ENCODE assay signal across 8 mouse cellular contexts in genomic region chr5:108448785-108449668, GRCm38 (mm10). TPM values are rescaled to one million over a fixed set of nuclear protein-coding genes. Genes with fewer than 3 reads are reported as not detected.
A peak's percentile ranks its signal among the peaks of the same experiment; 100 is the strongest.
DNase-seq lines count a peak whose midpoint lies in the region; ATAC-seq lines count a peak whose summit lies in the region.

TSS of gene Mfsd7a (minus strand) at chr5:108448891.

- peak; percentile 71 for DNase-seq in 3134 (ENCODE audit: extremely low read depth, insufficient read length, low spot score)
- DNase-seq in adrenal gland, postnatal 14 days: peak; percentile 91
- peak; percentile 69 for DNase-seq in forebrain, embryonic 11.5 days (ENCODE audit: low spot score)
- peak; percentile 83 for DNase-seq in heart, postnatal 10 days
- DNase-seq in kidney, postnatal 4 days: peak; percentile 82 to 89
- no peak for DNase-seq in cerebellum, postnatal 4 days (ENCODE audit: low spot score in 2 of 2)

- peak within 1 kb of the TSS; percentile 27 for H3K4me3 ChIP-seq in forebrain, embryonic 11.5 days (ENCODE audit: low read depth, low read length)
- H3K4me3 ChIP-seq in stomach, embryonic 14.5 days (ENCODE audit: low read depth, low read length): peak within 1 kb of the TSS; percentile 24

- intact Hi-C loops in heart, postnatal 10 days (cut with DNase I): no loop called here

- peaks cover 2% of the 10 kb centered on the region; the same call in 1 of the 2 replicates for H3K27me3 ChIP-seq in forebrain, embryonic 11.5 days (ENCODE audit: control insufficient read depth, insufficient read depth, low read length)
- H3K27me3 ChIP-seq in stomach, embryonic 14.5 days (ENCODE audit: control insufficient read depth, insufficient read depth, low read length): no peaks in the 10 kb centered on the region

- 11% methylated on average over 24 of the region's 24 CpGs for WGBS in forebrain, embryonic 11.5 days
- 11% methylated on average over 24 of the region's 24 CpGs for WGBS in stomach, embryonic 14.5 days

- H3K4me2 ChIP-seq in forebrain, embryonic 11.5 days (ENCODE audit: low read depth, low read length, severe bottlenecking): peak within 1 kb of the TSS; percentile 58
- H3K4me2 ChIP-seq in stomach, embryonic 14.5 days (replicated peaks; ENCODE audit: low read depth, low read length): peak within 1 kb of the TSS; percentile 52

- no peaks in the 10 kb centered on the region for H3K36me3 ChIP-seq in forebrain, embryonic 11.5 days (ENCODE audit: control insufficient read depth, insufficient read depth, low read length)
- no peaks in the 10 kb centered on the region for H3K36me3 ChIP-seq in stomach, embryonic 14.5 days (ENCODE audit: control insufficient read depth, insufficient read depth, low read length)

- peak; percentile 83 for ATAC-seq in forebrain, embryonic 11.5 days (replicated peaks; ENCODE audit: low FRiP score)
- ATAC-seq in megakaryocyte progenitor cell, adult 5-6 weeks (replicated peaks; ENCODE audit: poor library complexity): peak; percentile 76
- ATAC-seq in stomach, embryonic 14.5 days (ENCODE audit: insufficient number of reproducible peaks, insufficient read depth, low FRiP score, low read depth): peak; percentile 92

- no peaks in the 10 kb centered on the region for H3K9me3 ChIP-seq in forebrain, embryonic 11.5 days (ENCODE audit: control insufficient read depth, low read length)
- H3K9me3 ChIP-seq in stomach, embryonic 14.5 days (ENCODE audit: control insufficient read depth, low read depth, low read length): no peaks in the 10 kb centered on the region

- peak within 1 kb of the TSS; percentile 47 for H3K9ac ChIP-seq in forebrain, embryonic 11.5 days (ENCODE audit: low read length)
- no peak within 1 kb of the TSS for H3K9ac ChIP-seq in stomach, embryonic 14.5 days (replicated peaks; ENCODE audit: low read depth, low read length)

- H3K27ac ChIP-seq in forebrain, embryonic 11.5 days (ENCODE audit: low read depth, low read length): no peak within 1 kb of the TSS
- no peak within 1 kb of the TSS for H3K27ac ChIP-seq in stomach, embryonic 14.5 days (ENCODE audit: low read length)

- H3K4me1 ChIP-seq in forebrain, embryonic 11.5 days (replicated peaks; ENCODE audit: control insufficient read depth, insufficient read depth, low read length): 0 out of 2 replicates have a peak, but pooled peaks cover 3% of the 10 kb centered on the region
- H3K4me1 ChIP-seq in stomach, embryonic 14.5 days (ENCODE audit: control insufficient read depth, insufficient read depth, low read length): 0 out of 2 replicates have a peak, but pooled peaks cover 3% of the 10 kb centered on the region

RNA-seq across cellular contexts. Expression of gene Mfsd7a, which starts in this region (rescaled TPM):
- total RNA-seq in adrenal gland, postnatal 14 days (2021): 0.89 and 1.4 TPM in 2 replicates
- polyA plus RNA-seq in forebrain, embryonic 11.5 days (2014; fragmentation: Nextera tagmentation; extraction: Ambion mirVana): 0.13 and 0.16 TPM in 2 replicates
- total RNA-seq in heart, postnatal 10 days (2021): 1 to 10 TPM in 1 of 2 experiments, under 1 TPM in 1; 0.77 to 1.3 TPM
- 0.59 and 1.6 TPM in 2 replicates for total RNA-seq in megakaryocyte progenitor cell, adult 5-6 weeks (2015)
- 1.1 and 1.2 TPM in 2 replicates for total RNA-seq in megakaryocyte progenitor cell, adult 5-6 weeks (2017)
- 0.29 and 0.54 TPM in 2 replicates for polyA plus RNA-seq in stomach, embryonic 14.5 days (2014; fragmentation: Nextera tagmentation; extraction: Ambion mirVana)

Comparison
In these comparisons a context has a peak if more than half of its experiments do, and no peak if none do; other contexts are left out.
1. Peak in DNase-seq, ATAC-seq, H3K4me3 ChIP-seq, H3K9ac ChIP-seq and H3K4me2 ChIP-seq in forebrain, embryonic 11.5 days; RNA of the gene not detected or under 1 TPM.
2. Peak in ATAC-seq, H3K4me3 ChIP-seq and H3K4me2 ChIP-seq in stomach, embryonic 14.5 days; RNA of the gene not detected or under 1 TPM.
3. DNase-seq: peak in 3134 (single experiment), adrenal gland, postnatal 14 days (single experiment), heart, postnatal 10 days (2 of 2) and kidney, postnatal 4 days (2 of 2); none in cerebellum, postnatal 4 days (0 of 2).
4. Peak in every context shown above with its lines, with median percentiles within 50 percentile points of each other: ATAC-seq.